Mouse (Mus musculus): ENCODE data around the gene Rffl. TPM values are rescaled to one million over a fixed set of nuclear protein-coding genes. Genes with fewer than 3 reads are reported as not detected.

The Rffl gene
- polyA plus RNA-seq, 1 experiment from 2014 or later, result 12.8 TPM

DNA sequence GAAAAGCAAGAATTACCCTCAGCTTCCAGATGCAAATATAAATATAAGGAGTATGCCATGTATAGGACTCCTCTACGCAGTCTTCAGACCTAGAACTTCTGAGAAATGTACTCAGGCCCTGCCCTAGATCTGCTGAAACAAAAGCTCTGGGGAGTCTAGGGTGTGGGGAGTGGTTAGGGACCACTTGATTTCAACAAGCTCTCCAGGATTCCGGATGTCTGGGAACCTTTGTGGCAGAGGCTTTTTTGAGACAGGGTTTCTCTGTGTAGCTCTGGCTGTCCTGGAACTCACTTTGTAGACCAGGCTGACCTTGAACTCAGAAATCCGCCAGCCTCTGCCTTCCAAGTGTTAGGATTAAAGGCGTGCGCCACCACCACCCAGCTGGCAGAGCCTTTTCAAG, 34.8 kb upstream of the Rffl start:
- Histone ChIP-seq H3K9me3 (replicated peaks; ENCODE audit: control insufficient read depth, low read length) (no peaks in the 10 kb centered on the region), H3K27ac (replicated peaks; ENCODE audit: low read depth, low read length) (no peak overlapping the region), H3K36me3 (replicated peaks; ENCODE audit: control insufficient read depth, insufficient read depth, low read depth, low read length) (no peaks in the 10 kb centered on the region; the same call in 1 of the 2 replicates), H3K27me3 (ENCODE audit: control insufficient read depth, insufficient read depth, low read length) (no peaks in the 10 kb centered on the region), H3K9ac (replicated peaks; ENCODE audit: low read length) (no peak overlapping the region), H3K4me3 (ENCODE audit: low read depth, low read length) (no peak overlapping the region), H3K4me2 (ENCODE audit: low read depth, low read length) (no peak overlapping the region), H3K4me1 (ENCODE audit: control insufficient read depth, insufficient read depth, low read length) (no peaks in the 10 kb centered on the region)
- 92% methylated on average over 5 of the region's 5 CpGs for WGBS
- ATAC-seq (replicated peaks; ENCODE audit: insufficient number of reproducible peaks, low FRiP score, low TSS enrichment, low read depth) (no peak), DNase-seq (ENCODE audit: low spot score) (no peak)

GRCm38 (mm10) chr11:82904952-82905351, 33.9 kb upstream of the Rffl start:
- H3K36me3 ChIP-seq (replicated peaks; ENCODE audit: control insufficient read depth, insufficient read depth, low read depth, low read length), result no peaks in the 10 kb centered on the region; the same call in 1 of the 2 replicates

DNA sequence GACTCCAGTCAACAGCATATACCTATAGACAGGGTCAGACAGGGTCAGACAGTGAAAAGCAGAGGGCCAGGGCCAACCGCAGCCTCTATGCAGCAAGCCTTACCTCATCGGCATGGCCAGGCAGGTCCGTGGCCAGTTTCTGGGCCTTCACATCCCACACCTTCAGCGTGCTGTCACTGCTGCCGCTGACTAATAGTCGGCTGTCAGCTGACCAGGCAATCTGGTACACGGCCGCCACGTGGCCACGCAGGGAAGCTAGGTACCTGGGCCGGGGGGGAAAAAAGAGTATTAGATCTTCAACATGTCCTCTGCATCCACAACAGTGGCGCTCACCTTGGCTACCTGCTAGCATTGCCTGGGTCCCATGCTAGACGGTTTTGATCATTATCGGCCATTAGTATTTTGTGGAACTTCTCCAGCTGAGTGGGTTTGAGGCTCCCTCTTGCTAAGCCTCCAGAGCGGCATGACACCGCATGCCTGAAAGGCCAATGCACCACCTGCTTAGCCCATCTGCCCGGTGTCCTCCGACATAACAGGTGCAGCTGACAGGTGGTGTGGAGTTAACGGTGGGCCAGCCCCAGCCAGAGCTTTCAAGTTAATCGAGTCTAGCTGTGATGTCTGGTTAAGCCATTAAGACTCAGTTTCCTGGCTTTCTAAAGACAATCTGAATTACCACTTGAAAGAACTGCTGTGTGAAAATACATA, 30.7 kb upstream of the Rffl start:
- Histone ChIP-seq H3K9me3 (replicated peaks; ENCODE audit: control insufficient read depth, low read length) (no peaks in the 10 kb centered on the region), H3K27ac (replicated peaks; ENCODE audit: low read depth, low read length) (no peak overlapping the region), H3K9ac (replicated peaks; ENCODE audit: low read length) (no peak overlapping the region), H3K27me3 (ENCODE audit: control insufficient read depth, insufficient read depth, low read length) (no peaks in the 10 kb centered on the region), H3K4me3 (ENCODE audit: low read depth, low read length) (no peak overlapping the region), H3K4me2 (ENCODE audit: low read depth, low read length) (no peak overlapping the region), H3K36me3 (replicated peaks; ENCODE audit: control insufficient read depth, insufficient read depth, low read depth, low read length) (no peaks in the 10 kb centered on the region; the same call in none of the 2 replicates), H3K4me1 (ENCODE audit: control insufficient read depth, insufficient read depth, low read length) (no peaks in the 10 kb centered on the region)
- 93% methylated on average over 20 of the region's 20 CpGs for WGBS
- no peak for ATAC-seq (replicated peaks; ENCODE audit: insufficient number of reproducible peaks, low FRiP score, low TSS enrichment, low read depth)
- no peak for DNase-seq (ENCODE audit: low spot score)

More at GRCm38 (mm10) chr11:82904952-82905351, 33.9 kb upstream of the Rffl start:
- Histone ChIP-seq H3K27ac (replicated peaks; ENCODE audit: low read depth, low read length) (no peak overlapping the region), H3K4me3 (ENCODE audit: low read depth, low read length) (no peak overlapping the region), H3K4me2 (ENCODE audit: low read depth, low read length) (no peak overlapping the region), H3K9me3 (replicated peaks; ENCODE audit: control insufficient read depth, low read length) (no peaks in the 10 kb centered on the region), H3K27me3 (ENCODE audit: control insufficient read depth, insufficient read depth, low read length) (no peaks in the 10 kb centered on the region), H3K4me1 (ENCODE audit: control insufficient read depth, insufficient read depth, low read length) (no peaks in the 10 kb centered on the region), H3K9ac (replicated peaks; ENCODE audit: low read length) (no peak overlapping the region)
- DNase-seq (ENCODE audit: low spot score) (no peak), ATAC-seq (replicated peaks; ENCODE audit: insufficient number of reproducible peaks, low FRiP score, low TSS enrichment, low read depth) (no peak)
- WGBS, result 69% methylated on average over 8 of the region's 8 CpGs

DNA sequence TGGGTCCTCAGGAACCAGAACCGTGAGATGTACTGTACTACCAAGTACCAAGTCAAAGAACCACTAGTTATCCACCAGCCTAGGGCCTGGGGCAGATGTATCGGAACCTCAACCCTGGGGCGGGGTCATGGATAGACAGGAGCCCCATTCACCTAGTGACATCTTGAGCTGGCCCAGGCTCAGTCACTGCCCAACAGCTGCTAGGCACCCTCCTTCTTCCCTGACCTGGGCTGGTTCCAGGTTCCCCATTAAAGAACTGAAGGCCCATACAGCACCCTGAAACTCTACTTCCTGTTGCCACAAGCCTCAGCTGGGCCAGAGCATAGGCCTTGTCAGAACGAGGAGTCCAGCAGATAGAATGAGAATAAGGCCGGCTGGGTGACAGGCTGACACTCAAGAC, 28.7 kb upstream of the Rffl start:
- Histone ChIP-seq H3K4me3 (ENCODE audit: low read depth, low read length) (no peak overlapping the region), H3K4me1 (ENCODE audit: control insufficient read depth, insufficient read depth, low read length) (no peaks in the 10 kb centered on the region), H3K36me3 (replicated peaks; ENCODE audit: control insufficient read depth, insufficient read depth, low read depth, low read length) (no peaks in the 10 kb centered on the region; the same call in none of the 2 replicates), H3K4me2 (ENCODE audit: low read depth, low read length) (no peak overlapping the region), H3K27me3 (ENCODE audit: control insufficient read depth, insufficient read depth, low read length) (no peaks in the 10 kb centered on the region), H3K9me3 (replicated peaks; ENCODE audit: control insufficient read depth, low read length) (no peaks in the 10 kb centered on the region), H3K9ac (replicated peaks; ENCODE audit: low read length) (no peak overlapping the region), H3K27ac (replicated peaks; ENCODE audit: low read depth, low read length) (no peak overlapping the region)
- 92% methylated on average over 5 of the region's 5 CpGs for WGBS
- ATAC-seq (replicated peaks; ENCODE audit: insufficient number of reproducible peaks, low FRiP score, low TSS enrichment, low read depth), result no peak
- DNase-seq (ENCODE audit: low spot score), result no peak

- no peak overlapping the region for H3K27ac ChIP-seq (replicated peaks; ENCODE audit: low read depth, low read length)
- WGBS, result 93% methylated on average over 10 of the region's 10 CpGs
- DNase-seq (ENCODE audit: low spot score) (no peak), ATAC-seq (replicated peaks; ENCODE audit: insufficient number of reproducible peaks, low FRiP score, low TSS enrichment, low read depth) (no peak)
- no peaks in the 10 kb centered on the region for H3K27me3 ChIP-seq (ENCODE audit: control insufficient read depth, insufficient read depth, low read length)
- no peaks in the 10 kb centered on the region; the same call in 1 of the 2 replicates for H3K36me3 ChIP-seq (replicated peaks; ENCODE audit: control insufficient read depth, insufficient read depth, low read depth, low read length)
- no peaks in the 10 kb centered on the region for H3K9me3 ChIP-seq (replicated peaks; ENCODE audit: control insufficient read depth, low read length)
- H3K4me3 ChIP-seq (ENCODE audit: low read depth, low read length), result no peak overlapping the region
- no peaks in the 10 kb centered on the region for H3K4me1 ChIP-seq (ENCODE audit: control insufficient read depth, insufficient read depth, low read length)
- H3K4me2 ChIP-seq (ENCODE audit: low read depth, low read length), result no peak overlapping the region
- H3K9ac ChIP-seq (replicated peaks; ENCODE audit: low read length), result no peak overlapping the region
Measured at GRCm38 (mm10) chr11:82897478-82897877, 26.5 kb upstream of the Rffl start.

DNA sequence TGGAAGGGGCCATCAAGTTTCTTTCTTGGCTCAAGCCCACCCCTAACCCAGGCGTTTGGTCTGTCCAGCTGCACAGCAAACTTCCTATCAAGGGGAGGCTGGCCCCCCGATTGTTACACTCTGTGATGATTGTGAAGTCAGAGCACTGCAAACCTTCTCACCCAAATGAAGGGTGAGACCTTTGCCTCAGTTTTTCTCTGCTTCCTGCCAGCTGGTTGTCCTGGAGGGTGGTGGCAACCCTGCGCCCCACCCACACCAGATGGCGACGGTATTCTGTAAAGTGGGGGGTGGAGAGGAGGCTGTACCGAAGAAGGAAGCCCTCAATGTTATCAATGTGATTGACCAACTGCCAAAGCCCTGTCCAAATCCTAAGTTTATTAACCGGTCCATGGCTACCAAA, 20.9 kb upstream of the Rffl start, which contains the start of gene Fndc8:
TSS of gene Fndc8 (plus strand) at position 189 of the 400 bp plus-strand sequence.
- Histone ChIP-seq H3K4me2 (ENCODE audit: low read depth, low read length) (no peak within 1 kb of the TSS), H3K27ac (replicated peaks; ENCODE audit: low read depth, low read length) (no peak within 1 kb of the TSS), H3K27me3 (ENCODE audit: control insufficient read depth, insufficient read depth, low read length) (no peaks in the 10 kb centered on the region), H3K9ac (replicated peaks; ENCODE audit: low read length) (no peak within 1 kb of the TSS), H3K36me3 (replicated peaks; ENCODE audit: control insufficient read depth, insufficient read depth, low read depth, low read length) (no peaks in the 10 kb centered on the region), H3K4me3 (ENCODE audit: low read depth, low read length) (no peak within 1 kb of the TSS), H3K4me1 (ENCODE audit: control insufficient read depth, insufficient read depth, low read length) (no peaks in the 10 kb centered on the region), H3K9me3 (replicated peaks; ENCODE audit: control insufficient read depth, low read length) (no peaks in the 10 kb centered on the region)
- WGBS, result 57% methylated on average over 7 of the region's 7 CpGs
- no peak for ATAC-seq (replicated peaks; ENCODE audit: insufficient number of reproducible peaks, low FRiP score, low TSS enrichment, low read depth)
- no peak for DNase-seq (ENCODE audit: low spot score)

DNA sequence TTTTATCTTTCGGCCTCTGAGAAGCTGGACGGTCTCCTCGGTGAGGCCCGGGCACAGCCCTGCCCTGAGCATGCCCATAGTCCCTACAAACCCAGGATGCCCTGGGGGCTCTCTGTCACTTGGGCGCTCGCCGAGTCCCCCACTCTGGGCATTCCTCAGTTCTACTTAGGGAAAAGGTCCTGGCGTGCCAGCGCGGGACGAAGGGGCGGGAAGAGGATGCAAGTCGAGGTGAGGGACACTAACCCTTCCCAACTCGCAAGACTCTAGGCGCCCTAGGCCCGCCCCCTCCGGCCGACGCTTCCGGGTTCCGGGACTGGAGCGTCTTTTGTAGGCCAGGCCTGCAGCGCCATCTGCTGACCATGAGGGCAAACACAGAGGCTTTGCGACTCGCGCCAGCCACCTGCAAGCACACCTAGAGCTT, 19.3 kb upstream of the Rffl start, which contains the start of gene Rad51d:
TSS of gene Rad51d (minus strand) at position 273 of the 421 bp plus-strand sequence.
- under 1% methylated on average over 26 of the region's 26 CpGs for WGBS

DNA sequence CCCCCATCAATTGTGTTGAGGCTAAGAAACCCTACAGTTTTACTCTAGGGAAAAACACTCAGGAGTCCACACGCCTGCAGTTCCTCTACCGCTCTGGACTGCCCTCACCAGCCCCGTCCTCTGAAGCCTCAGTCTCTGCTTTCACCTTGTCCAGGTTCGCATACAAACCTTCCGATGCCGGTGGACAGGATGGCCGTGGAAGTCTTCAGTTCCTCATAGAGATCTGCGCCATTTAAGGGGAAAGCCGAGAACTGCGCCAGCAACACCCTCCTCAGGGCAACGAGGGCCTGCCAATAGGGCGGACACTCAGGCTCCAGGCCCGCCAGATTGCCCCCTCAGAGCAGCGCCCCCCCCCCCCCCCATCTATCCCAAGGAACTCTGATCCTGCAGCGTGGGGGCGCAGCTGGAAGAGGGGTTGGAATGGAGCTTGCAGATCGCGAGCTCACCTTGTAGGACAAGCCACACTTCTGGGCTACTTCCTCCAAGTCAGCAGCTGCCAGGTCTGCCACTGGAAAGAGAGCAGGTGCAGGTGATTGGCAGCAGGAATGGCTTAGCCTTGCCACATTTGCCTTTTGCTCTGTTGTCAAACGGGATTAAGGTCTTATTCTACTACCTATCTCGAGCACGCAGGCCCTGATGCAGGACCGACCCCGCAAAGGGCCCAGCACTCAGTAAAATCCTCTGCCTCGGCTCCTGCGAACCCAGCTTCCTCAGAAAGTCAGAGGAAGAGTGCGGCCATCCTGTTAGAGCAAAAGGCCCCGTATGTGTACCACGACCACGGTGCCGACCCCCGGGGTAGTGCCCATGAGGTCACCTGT, 18.7 kb upstream of the Rffl start:
- no peaks in the 10 kb centered on the region for H3K9me3 ChIP-seq (replicated peaks; ENCODE audit: control insufficient read depth, low read length)
- 9% methylated on average over 30 of the region's 31 CpGs for WGBS
- no peaks in the 10 kb centered on the region for H3K4me1 ChIP-seq (ENCODE audit: control insufficient read depth, insufficient read depth, low read length)
- H3K9ac ChIP-seq (replicated peaks; ENCODE audit: low read length), result peak overlapping the region; percentile 74
- H3K4me3 ChIP-seq (ENCODE audit: low read depth, low read length), result peak overlapping the region; percentile 56
- H3K4me2 ChIP-seq (ENCODE audit: low read depth, low read length), result peak overlapping the region; percentile 63
- no peaks in the 10 kb centered on the region for H3K27me3 ChIP-seq (ENCODE audit: control insufficient read depth, insufficient read depth, low read length)
- no peak overlapping the region for H3K27ac ChIP-seq (replicated peaks; ENCODE audit: low read depth, low read length)
- ATAC-seq (replicated peaks; ENCODE audit: insufficient number of reproducible peaks, low FRiP score, low TSS enrichment, low read depth), result peak; percentile 57
- peak; percentile 15 for DNase-seq (ENCODE audit: low spot score)
- H3K36me3 ChIP-seq (replicated peaks; ENCODE audit: control insufficient read depth, insufficient read depth, low read depth, low read length), result no peaks in the 10 kb centered on the region

More for the DNA sequence above, 19.3 kb upstream of the Rffl start, which contains the start of gene Rad51d:
- H3K9ac ChIP-seq (replicated peaks; ENCODE audit: low read length), result peak within 1 kb of the TSS; percentile 74
- no peak within 1 kb of the TSS for H3K27ac ChIP-seq (replicated peaks; ENCODE audit: low read depth, low read length)
- no peaks in the 10 kb centered on the region for H3K36me3 ChIP-seq (replicated peaks; ENCODE audit: control insufficient read depth, insufficient read depth, low read depth, low read length)
- no peaks in the 10 kb centered on the region for H3K9me3 ChIP-seq (replicated peaks; ENCODE audit: control insufficient read depth, low read length)
- ATAC-seq (replicated peaks; ENCODE audit: insufficient number of reproducible peaks, low FRiP score, low TSS enrichment, low read depth), result peak; percentile 91
- H3K4me2 ChIP-seq (ENCODE audit: low read depth, low read length), result peak within 1 kb of the TSS; percentile 63
- H3K4me1 ChIP-seq (ENCODE audit: control insufficient read depth, insufficient read depth, low read length), result no peaks in the 10 kb centered on the region
- no peaks in the 10 kb centered on the region for H3K27me3 ChIP-seq (ENCODE audit: control insufficient read depth, insufficient read depth, low read length)
- H3K4me3 ChIP-seq (ENCODE audit: low read depth, low read length), result peak within 1 kb of the TSS; percentile 56
- DNase-seq (ENCODE audit: low spot score), result peak; percentile 96

All from embryonic facial prominence, embryonic 11.5 days (tissue).